Comparison of ENCODE assay signal across 9 mouse cellular contexts in the genomic region with DNA sequence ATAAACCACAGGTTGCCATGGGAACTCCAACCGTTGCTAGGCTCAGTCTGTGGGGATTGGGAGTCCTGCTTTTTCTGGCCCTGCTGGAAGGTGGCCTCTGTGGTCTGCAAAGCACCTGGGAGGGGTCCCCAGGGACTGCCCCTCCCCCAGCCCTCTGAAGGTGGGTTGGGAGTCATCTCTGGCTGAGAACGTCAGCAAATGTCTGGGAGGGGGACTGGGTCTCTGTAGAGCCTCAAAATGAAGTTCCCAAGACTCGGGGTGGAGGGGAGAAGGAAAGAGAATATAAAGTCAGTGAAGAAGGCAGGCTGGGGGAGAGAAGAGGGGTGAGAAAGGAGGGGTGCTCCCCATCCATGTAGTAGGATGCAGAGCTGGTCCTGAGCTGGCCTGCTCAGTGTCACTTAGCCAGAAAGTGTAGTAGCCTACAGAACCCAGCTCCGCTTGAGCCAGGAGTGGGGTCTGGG. TPM values are rescaled to one million over a fixed set of nuclear protein-coding genes. Genes with fewer than 3 reads are reported as not detected.
DNase-seq lines count a peak whose midpoint lies in the region; ATAC-seq lines count a peak whose summit lies in the region.
"Had no signal": no experiment of that assay in that cellular context is flagged by ENCODE, and none has a peak within 500 bp of the region (broad histone marks: within the 10 kb centered on the region; RNA-seq: fewer than 3 reads in every experiment).

No protein-coding gene starts in this region.

- peaks cover 28% of the 10 kb centered on the region for H3K4me1 ChIP-seq in lung, embryonic 16.5 days (replicated peaks; ENCODE audit: control insufficient read depth, insufficient read depth, low read length)
- peaks cover 24% of the 10 kb centered on the region for H3K4me1 ChIP-seq in forebrain, embryonic 13.5 days
- H3K4me1 ChIP-seq in midbrain, embryonic 11.5 days (ENCODE audit: control insufficient read depth, insufficient read depth, low read length) = peaks cover 9% of the 10 kb centered on the region
- H3K4me1 ChIP-seq: liver, embryonic 15.5 days had no signal

- no peak for DNase-seq in lung, adult 18-20 months
- peak; percentile 47 for DNase-seq in kidney, postnatal 14 days
- peak; percentile 87 for DNase-seq in midbrain, embryonic 11.5 days (ENCODE audit: low spot score, missing footprints)
- no peak for DNase-seq in cerebellum, adult 11-12 months
- no peak for DNase-seq in spleen, postnatal 36 days (ENCODE audit: low spot score in 2 of 2)

- 29% methylated on average over 4 of the region's 4 CpGs for WGBS in lung, embryonic 16.5 days
- WGBS in forebrain, embryonic 13.5 days = 42% methylated on average over 4 of the region's 4 CpGs
- WGBS in midbrain, embryonic 11.5 days = 47% methylated on average over 4 of the region's 4 CpGs

- no peaks in the 10 kb centered on the region for H3K9me3 ChIP-seq in lung, embryonic 16.5 days (ENCODE audit: control insufficient read depth, low read length)
- H3K9me3 ChIP-seq in forebrain, embryonic 13.5 days (replicated peaks) = no peaks in the 10 kb centered on the region
- no peaks in the 10 kb centered on the region for H3K9me3 ChIP-seq in midbrain, embryonic 11.5 days (ENCODE audit: control insufficient read depth, low read length)
- H3K9me3 ChIP-seq: liver, embryonic 15.5 days had no signal

- no peaks in the 10 kb centered on the region for H3K27me3 ChIP-seq in lung, embryonic 16.5 days (ENCODE audit: control insufficient read depth, insufficient read depth, low read depth, low read length)
- H3K27me3 ChIP-seq in forebrain, embryonic 13.5 days = no peaks in the 10 kb centered on the region
- no peaks in the 10 kb centered on the region for H3K27me3 ChIP-seq in midbrain, embryonic 11.5 days (ENCODE audit: control insufficient read depth, insufficient read depth, low read length)

- H3K27ac ChIP-seq in lung, embryonic 16.5 days (ENCODE audit: low read length) = peak overlapping the region; percentile 44
- H3K27ac ChIP-seq in forebrain, embryonic 13.5 days = peak overlapping the region; percentile 83
- no peak overlapping the region for H3K27ac ChIP-seq in midbrain, embryonic 11.5 days (ENCODE audit: low read depth, low read length)
- H3K27ac ChIP-seq: liver, embryonic 15.5 days had no signal

- ATAC-seq in lung, embryonic 16.5 days (ENCODE audit: low read depth) = peak; percentile 67
- peak; percentile 85 for ATAC-seq in forebrain, embryonic 13.5 days
- ATAC-seq in midbrain, embryonic 11.5 days (ENCODE audit: low FRiP score) = no peak
- no peak for ATAC-seq in CD4-positive, CD25-positive, alpha-beta regulatory T cell, adult 4 months

- H3K4me2 ChIP-seq in lung, embryonic 16.5 days (ENCODE audit: low read depth, low read length) = peak overlapping the region; percentile 18; the same call in 1 of the 2 replicates
- peak overlapping the region; percentile 45 for H3K4me2 ChIP-seq in forebrain, embryonic 13.5 days
- H3K4me2 ChIP-seq in midbrain, embryonic 11.5 days = no peak overlapping the region
- H3K4me2 ChIP-seq: liver, embryonic 15.5 days had no signal

- H3K36me3 ChIP-seq in lung, embryonic 16.5 days (ENCODE audit: control insufficient read depth, insufficient read depth, low read length) = no peaks in the 10 kb centered on the region
- H3K36me3 ChIP-seq in forebrain, embryonic 13.5 days (ENCODE audit: poor library complexity, severe bottlenecking) = no peaks in the 10 kb centered on the region
- no peaks in the 10 kb centered on the region for H3K36me3 ChIP-seq in midbrain, embryonic 11.5 days (ENCODE audit: control insufficient read depth, insufficient read depth, low read length)
- H3K36me3 ChIP-seq: liver, embryonic 15.5 days had no signal

- no peak overlapping the region for H3K4me3 ChIP-seq in lung, embryonic 16.5 days (ENCODE audit: low read length)
- no peak overlapping the region for H3K4me3 ChIP-seq in forebrain, embryonic 13.5 days
- no peak overlapping the region for H3K4me3 ChIP-seq in midbrain, embryonic 11.5 days (ENCODE audit: low read depth, low read length)
- H3K4me3 ChIP-seq: liver, embryonic 15.5 days had no signal

- 0 out of 2 replicates have a peak overlapping the region, but pooled peaks have one; percentile 27 for H3K9ac ChIP-seq in lung, embryonic 16.5 days (ENCODE audit: low read length)
- peak overlapping the region; percentile 40; the same call in 1 of the 2 replicates for H3K9ac ChIP-seq in forebrain, embryonic 13.5 days
- no peak overlapping the region for H3K9ac ChIP-seq in midbrain, embryonic 11.5 days (ENCODE audit: low read length)
- H3K9ac ChIP-seq: liver, embryonic 15.5 days had no signal

RNA-seq across cellular contexts. Expression of a gene that starts 33.6 kb away (rescaled TPM):
- 1.8 and 2.3 TPM in 2 replicates for polyA plus RNA-seq in lung, embryonic 16.5 days (2015; fragmentation: Nextera tagmentation; extraction: Ambion mirVana)
- polyA plus RNA-seq in forebrain, embryonic 13.5 days (2015; fragmentation: Nextera tagmentation; extraction: Ambion mirVana) = 1.2 and 1.7 TPM in 2 replicates
- polyA plus RNA-seq in midbrain, embryonic 11.5 days (2014; fragmentation: Nextera tagmentation; extraction: Ambion mirVana) = 0.18 and 0.46 TPM in 2 replicates
- under 1 TPM; 0.13 to 0.22 TPM for polyA plus RNA-seq in CD4-positive, CD25-positive, alpha-beta regulatory T cell, adult 4 months (2017; shearing (Covaris generic))

Comparison
In these comparisons a context has a peak if more than half of its experiments do, and no peak if none do; other contexts are left out.
1. ATAC-seq: peak in lung, embryonic 16.5 days (single experiment) and forebrain, embryonic 13.5 days (single experiment); none in midbrain, embryonic 11.5 days (single experiment) and CD4-positive, CD25-positive, alpha-beta regulatory T cell, adult 4 months (single experiment).
2. DNase-seq: peak in kidney, postnatal 14 days (single experiment) and midbrain, embryonic 11.5 days (single experiment); none in lung, adult 18-20 months (0 of 2), cerebellum, adult 11-12 months (single experiment) and spleen, postnatal 36 days (0 of 2).